In genomic region chr5:25500686-25501085, GRCm38 (mm10) we compare ENCODE assay signal across 10 mouse cellular contexts. TPM values are rescaled to one million over a fixed set of nuclear protein-coding genes. Genes with fewer than 3 reads are reported as not detected.
DNase-seq lines count a peak whose midpoint lies in the region; ATAC-seq and TF ChIP-seq lines count a peak whose summit lies in the region.
"Had no signal": no experiment of that assay in that cellular context is flagged by ENCODE, and none has a peak within 500 bp of the region (broad histone marks: within the 10 kb centered on the region; RNA-seq: fewer than 3 reads in every experiment).

No protein-coding gene starts in this region.

- intact Hi-C loops in heart, postnatal 25 days (cut with DNase I), result loop anchor here (1.0 kb wide), 1 partner anchor 29 kb away; no protein-coding TSS in a partner anchor

- peaks cover 7% of the 10 kb centered on the region for H3K4me1 ChIP-seq in heart, embryonic 10.5 days
- H3K4me1 ChIP-seq in MEL (ENCODE audit: control insufficient read depth in 1 of 2, insufficient read depth in 2 of 2, low read length in 2 of 2), result peaks cover 3 to 6% of the 10 kb centered on the region in 2 experiments; a peak in 3 of 4 replicates
- H3K4me1 ChIP-seq in heart, postnatal 0 days (ENCODE audit: control insufficient read depth, insufficient read depth), result peaks cover 9% of the 10 kb centered on the region
- peaks cover 19% of the 10 kb centered on the region for H3K4me1 ChIP-seq in liver, embryonic 15.5 days (replicated peaks)

- no peak for TF ChIP-seq RAD21 in MEL (IDR thresholded peaks at IDR 0.05; ENCODE audit: low read depth, low read length)

- no peak for TF ChIP-seq POLR2A in MEL (IDR thresholded peaks at IDR 0.05; ENCODE audit: control insufficient read depth in 1 of 2, insufficient read depth in 1 of 2, low read depth in 1 of 2, low read length in 2 of 2, poor library complexity in 1 of 2)

- no peaks in the 10 kb centered on the region for H3K9me3 ChIP-seq in heart, embryonic 10.5 days
- no peaks in the 10 kb centered on the region for H3K9me3 ChIP-seq in MEL (replicated peaks; ENCODE audit: insufficient read depth, low read length)
- H3K9me3 ChIP-seq in heart, postnatal 0 days (replicated peaks; ENCODE audit: control insufficient read depth, low read length), result no peaks in the 10 kb centered on the region
- no peaks in the 10 kb centered on the region for H3K9me3 ChIP-seq in liver, embryonic 15.5 days (replicated peaks)

- H3K4me2 ChIP-seq in heart, postnatal 0 days (ENCODE audit: low read depth, low read length), result peak overlapping the region; percentile 61
- H3K4me2 ChIP-seq in liver, embryonic 15.5 days, result peak overlapping the region; percentile 96

- ATAC-seq in heart, postnatal 0 days (ENCODE audit: insufficient read depth, low read depth), result no peak
- no peak for ATAC-seq in liver, embryonic 15.5 days (ENCODE audit: insufficient read depth)

- H3K27ac ChIP-seq in heart, embryonic 10.5 days, result 0 out of 2 replicates have a peak overlapping the region, but pooled peaks have one; percentile 96
- H3K27ac ChIP-seq in MEL (ENCODE audit: control insufficient read depth, low read depth, low read length), result no peak overlapping the region
- H3K27ac ChIP-seq in heart, postnatal 0 days (ENCODE audit: low read depth), result no peak overlapping the region
- H3K27ac ChIP-seq in liver, embryonic 15.5 days (replicated peaks), result peak overlapping the region; percentile 100; the same call in 1 of the 2 replicates

- H3K79me2 ChIP-seq in MEL (ENCODE audit: control insufficient read depth, insufficient read depth, low read length, poor library complexity), result peaks cover 36% of the 10 kb centered on the region

- no peaks in the 10 kb centered on the region for H3K36me3 ChIP-seq in heart, embryonic 10.5 days
- peaks cover 0 to 15% of the 10 kb centered on the region in 2 experiments; a peak in 2 of 4 replicates for H3K36me3 ChIP-seq in MEL (ENCODE audit: control insufficient read depth in 1 of 2, insufficient read depth in 2 of 2, low read length in 2 of 2)
- no peaks in the 10 kb centered on the region for H3K36me3 ChIP-seq in heart, postnatal 0 days (replicated peaks; ENCODE audit: control insufficient read depth, insufficient read depth, low read length)
- H3K36me3 ChIP-seq in liver, embryonic 15.5 days (replicated peaks), result no peaks in the 10 kb centered on the region

- H3K4me3 ChIP-seq in heart, embryonic 10.5 days, result peak overlapping the region; percentile 96
- H3K4me3 ChIP-seq in MEL (ENCODE audit: control insufficient read depth in 1 of 2, insufficient read depth in 1 of 2, low read depth in 2 of 2, low read length in 2 of 2), result peak overlapping the region; percentile 82 to 95
- H3K4me3 ChIP-seq in heart, postnatal 0 days (ENCODE audit: low read depth, low read length), result peak overlapping the region; percentile 62
- peak overlapping the region; percentile 99 for H3K4me3 ChIP-seq in liver, embryonic 15.5 days (replicated peaks)

- peak overlapping the region; percentile 92 for H3K9ac ChIP-seq in MEL (ENCODE audit: control insufficient read depth, low read depth, low read length, poor library complexity, severe bottlenecking)
- H3K9ac ChIP-seq in heart, postnatal 0 days (replicated peaks; ENCODE audit: low read depth, low read length), result no peak overlapping the region
- H3K9ac ChIP-seq in liver, embryonic 15.5 days, result 0 out of 2 replicates have a peak overlapping the region, but pooled peaks have one; percentile 96

- no peak for TF ChIP-seq CTCF in MEL (IDR thresholded peaks at IDR 0.05 in 2 of 3, conservative IDR thresholded peaks at IDR 0.05 in 1 of 3; ENCODE audit: control insufficient read depth in 1 of 3, insufficient read depth in 1 of 3, low read depth in 2 of 3, low read length in 3 of 3, poor library complexity in 1 of 3, severe bottlenecking in 1 of 3)
- TF ChIP-seq CTCF in heart, postnatal 0 days (IDR thresholded peaks at IDR 0.05; ENCODE audit: low read depth), result no peak

- TF ChIP-seq EP300 in MEL (IDR thresholded peaks at IDR 0.05; ENCODE audit: low read depth in 1 of 2, low read length in 2 of 2), result no peak
- no peak for TF ChIP-seq EP300 in heart, postnatal 0 days (IDR thresholded peaks at IDR 0.05; ENCODE audit: low read depth)

- 69% methylated on average over 7 of the region's 7 CpGs for WGBS in heart, embryonic 10.5 days
- 77% methylated on average over 7 of the region's 7 CpGs for WGBS in heart, postnatal 0 days
- WGBS in liver, embryonic 15.5 days (ENCODE audit: insufficient replicate concordance), result 61% methylated on average over 7 of the region's 7 CpGs

- no peak for DNase-seq in heart, embryonic 10.5 days (ENCODE audit: low spot score)
- no peak for DNase-seq in heart, postnatal 25 days (ENCODE audit: low spot score)
- DNase-seq in MEL (ENCODE audit: low read depth, low spot score), result peak; percentile 49
- DNase-seq in heart, postnatal 0 days (ENCODE audit: low spot score), result no peak
- no peak for DNase-seq in frontal cortex, adult 2 months (ENCODE audit: extremely low spot score in 1 of 2, low spot score in 1 of 2)
- DNase-seq in urinary bladder, postnatal 36 days (ENCODE audit: low spot score in 2 of 2), result no peak
- no peak for DNase-seq in testis, postnatal 10 days (ENCODE audit: low spot score)

- H3K27me3 ChIP-seq in heart, embryonic 10.5 days (ENCODE audit: insufficient read depth, poor library complexity, severe bottlenecking), result no peaks in the 10 kb centered on the region
- no peaks in the 10 kb centered on the region; a peak in 1 of 4 replicates for H3K27me3 ChIP-seq in MEL (ENCODE audit: control insufficient read depth in 1 of 2, insufficient read depth in 2 of 2, low read length in 2 of 2)
- H3K27me3 ChIP-seq in heart, postnatal 0 days (ENCODE audit: control insufficient read depth, insufficient read depth, low read length), result no peaks in the 10 kb centered on the region
- H3K27me3 ChIP-seq in liver, embryonic 15.5 days, result no peaks in the 10 kb centered on the region

TF ChIP-seq in MEL, 35 proteins besides CTCF, POLR2A, EP300 and RAD21:
- TF ChIP-seq E2F4 (IDR thresholded peaks at IDR 0.05; ENCODE audit: borderline replicate concordance, low read depth, low read length) (no peak), RCOR1 (IDR thresholded peaks at IDR 0.05; ENCODE audit: low read depth, low read length) (no peak), MYB (IDR thresholded peaks at IDR 0.05; ENCODE audit: low read depth, low read length) (no peak), POLR2AphosphoS5 (IDR thresholded peaks at IDR 0.05; ENCODE audit: borderline replicate concordance, low read depth, low read length) (no peak), POLR2AphosphoS2 (IDR thresholded peaks at IDR 0.05; ENCODE audit: low read length) (no peak), ZMIZ1 (IDR thresholded peaks at IDR 0.05; ENCODE audit: low read depth, low read length) (no peak), NRF1 (IDR thresholded peaks at IDR 0.05; ENCODE audit: insufficient read depth, low read depth, low read length, poor library complexity, severe bottlenecking) (no peak), BHLHE40 (IDR thresholded peaks at IDR 0.05; ENCODE audit: borderline replicate concordance, low read depth, low read length) (no peak), MAFK (IDR thresholded peaks at IDR 0.05; ENCODE audit: borderline replicate concordance, low read depth, low read length) (no peak), ZKSCAN1 (IDR thresholded peaks at IDR 0.05; ENCODE audit: low read depth, low read length) (no peak), ELF1 (IDR thresholded peaks at IDR 0.05; ENCODE audit: low read depth, low read length) (no peak), ZC3H11A (IDR thresholded peaks at IDR 0.05; ENCODE audit: low read depth, low read length) (no peak), MEF2A (IDR thresholded peaks at IDR 0.05; ENCODE audit: extremely low read depth, insufficient replicate concordance, low read depth, low read length, poor library complexity, severe bottlenecking) (no peak), TCF12 (IDR thresholded peaks at IDR 0.05; ENCODE audit: low read depth, low read length) (no peak), CHD1 (IDR thresholded peaks at IDR 0.05; ENCODE audit: low read depth, low read length) (no peak), MXI1 (IDR thresholded peaks at IDR 0.05; ENCODE audit: low read depth, low read length) (no peak), USF2 (IDR thresholded peaks at IDR 0.05; ENCODE audit: borderline replicate concordance in 1 of 2, insufficient read depth in 1 of 2, low read depth in 1 of 2, low read length in 2 of 2) (no peak), CHD2 (IDR thresholded peaks at IDR 0.05; ENCODE audit: low read length) (no peak)

RNA-seq across cellular contexts. Expression of gene Kmt2c, which starts 2.1 kb away (rescaled TPM):
- 8.5 and 10.5 TPM in 2 replicates for polyA plus RNA-seq in heart, embryonic 10.5 days (2016; fragmentation: Nextera tagmentation; extraction: Ambion mirVana)
- total RNA-seq in heart, postnatal 25 days (2021), result 10 to 100 TPM; 38.4 to 45.5 TPM
- 26.2 and 28.1 TPM in 2 replicates for total RNA-seq in MEL (2012; rRNA removed)
- 10 to 100 TPM; 23.8 to 34.0 TPM for polyA plus RNA-seq in MEL (2012; ENCODE audit: insufficient read depth in 1 of 2, insufficient read length in 2 of 2, low read depth in 1 of 2, low replicate concordance in 2 of 2, missing spikeins in 1 of 2)
- 22.4 and 29.3 TPM in 2 replicates for total RNA-seq in heart, postnatal 0 days (2014; rRNA removed; ENCODE audit: low replicate concordance)
- 5.4 TPM in 2 replicates for polyA plus RNA-seq in heart, postnatal 0 days (2015; fragmentation: Nextera tagmentation; extraction: Ambion mirVana)
- polyA plus RNA-seq in liver, embryonic 15.5 days (2015; fragmentation: Nextera tagmentation; extraction: Ambion mirVana), result 5.8 and 7.4 TPM in 2 replicates
- 40.9 and 44.2 TPM in 2 replicates for polyA plus RNA-seq in frontal cortex, adult 2 months (2012; rRNA removed)

RNA-seq across cellular contexts. Expression of gene Cct8l1, which starts 15.2 kb away (rescaled TPM):
- polyA plus RNA-seq in heart, embryonic 10.5 days (2016; fragmentation: Nextera tagmentation; extraction: Ambion mirVana), result 0.14 TPM in 1 of 2 replicates, not detected in the other
- total RNA-seq in heart, postnatal 25 days (2021), result under 1 TPM in 1 of 2 experiments, not detected in 1; 0.16 TPM
- not detected in 2 replicates for total RNA-seq in MEL (2012; rRNA removed)
- polyA plus RNA-seq in MEL (2012; ENCODE audit: insufficient read depth in 1 of 2, insufficient read length in 2 of 2, low read depth in 1 of 2, low replicate concordance in 2 of 2, missing spikeins in 1 of 2), result not detected
- 0.08 TPM in 1 of 2 replicates, not detected in the other for total RNA-seq in heart, postnatal 0 days (2014; rRNA removed; ENCODE audit: low replicate concordance)
- polyA plus RNA-seq in heart, postnatal 0 days (2015; fragmentation: Nextera tagmentation; extraction: Ambion mirVana), result not detected in 2 replicates
- polyA plus RNA-seq in liver, embryonic 15.5 days (2015; fragmentation: Nextera tagmentation; extraction: Ambion mirVana), result 0.06 TPM in 1 of 2 replicates, not detected in the other
- 0.13 and 0.18 TPM in 2 replicates for polyA plus RNA-seq in frontal cortex, adult 2 months (2012; rRNA removed)
- total RNA-seq: hematopoietic stem cell, adult 5-6 weeks had no signal
- polyA plus RNA-seq: neural tube, embryonic 11.5 days had no signal

Comparison
In these comparisons a context has a peak if more than half of its experiments do, and no peak if none do; other contexts are left out.
1. H3K27ac ChIP-seq: peak in heart, embryonic 10.5 days (single experiment) and liver, embryonic 15.5 days (single experiment); none in MEL (single experiment) and heart, postnatal 0 days (single experiment).
2. Peak in every context shown above with its lines, with median percentiles within 50 percentile points of each other: H3K4me3 ChIP-seq.